Mouse (Mus musculus) heart, postnatal 0 days (tissue): ENCODE measurements around the gene Ints3. TPM values are rescaled to one million over a fixed set of nuclear protein-coding genes. Genes with fewer than 3 reads are reported as not detected.

ENCODE experiments used
- ATAC-seq: fragments of 200-750 bp; cut with Nextera tagmentation; 2 replicates; pipeline ENCODE4 v1.8.0; 2017; ENCODE audit warnings: low read depth, moderate number of reproducible peaks, moderate library complexity; ENCODE audit not compliant: insufficient read depth
- DNase-seq: peaks from one replicate; pipeline ENCODE4 v3.0.0-alpha.2; 2016; ENCODE audit warnings: low spot score
- H3K27ac ChIP-seq: fragments of 300-500 bp; sonication (generic); 2 replicates; pipeline ENCODE4 v1.5.1; 2014; ENCODE audit warnings: low read depth, mild to moderate bottlenecking
- H3K27me3 ChIP-seq: fragments of 300-500 bp; sonication (generic); 2 replicates; pipeline ENCODE4 v1.6.1; 2014; ENCODE audit warnings: low read length, mixed read lengths; ENCODE audit not compliant: control insufficient read depth, insufficient read depth
- H3K36me3 ChIP-seq: fragments of 300-500 bp; sonication (generic); replicated peaks from 2 replicates; pipeline ENCODE4 v1.6.1; 2014; ENCODE audit warnings: low read length, mixed read lengths; ENCODE audit not compliant: control insufficient read depth, insufficient read depth
- H3K4me1 ChIP-seq: fragments of 300-500 bp; sonication (generic); 2 replicates; pipeline ENCODE4 v1.6.1; 2014; ENCODE audit warnings: antibody characterized with exemption; ENCODE audit not compliant: control insufficient read depth, insufficient read depth
- H3K4me2 ChIP-seq: fragments of 300-500 bp; sonication (generic); 2 replicates; pipeline ENCODE4 v1.6.1; 2014; ENCODE audit warnings: low read depth, mild to moderate bottlenecking, low read length, moderate library complexity
- H3K4me3 ChIP-seq: fragments of 300-500 bp; sonication (generic); 2 replicates; pipeline ENCODE4 v1.5.1; 2014; ENCODE audit warnings: low read depth, low read length
- H3K9ac ChIP-seq: fragments of 300-500 bp; sonication (generic); replicated peaks from 2 replicates; pipeline ENCODE4 v1.6.1; 2014; ENCODE audit warnings: low read depth, low read length, mixed read lengths
- H3K9me3 ChIP-seq: fragments of 300-500 bp; sonication (generic); replicated peaks from 2 replicates; pipeline ENCODE4 v1.6.1; 2016; ENCODE audit warnings: low read length; ENCODE audit not compliant: control insufficient read depth
- CTCF ChIP-seq: IDR thresholded peaks from 2 replicates; pipeline ENCODE4 v1.5.1; 2016; ENCODE audit warnings: antibody characterized with exemption, control low read depth, low read depth
- EP300 ChIP-seq: IDR thresholded peaks from 2 replicates; pipeline ENCODE4 v1.6.1; 2016; ENCODE audit warnings: antibody characterized with exemption, low read depth
- WGBS: fragments of 180-500 bp; shearing (Covaris S2); extraction: QIAGEN DNeasy Blood & Tissue Kit; methylation state at CpG from one replicate; pipeline ENCODE4 v1.1.7; 2014; 5-methylcytosine and 5-hydroxymethylcytosine counted together
- polyA plus RNA-seq: library from polyadenylated mRNA; unstranded; fragments of >200 nt; fragmentation: Nextera tagmentation; extraction: Ambion mirVana; gene quantifications from 2 replicates; pipeline ENCODE4 v1.2.1, GENCODE M21; 2015
- total RNA-seq: library from RNA; depleted of rRNA; stranded (reverse); fragments of >200 nt; gene quantifications from 2 replicates; pipeline ENCODE4 v1.2.3, GENCODE M21; 2014; ENCODE audit warnings: low replicate concordance

The Ints3 gene
- total and polyA plus RNA-seq, 2 experiments from 2014 or later = 7.8 to 26.1 TPM

DNA sequence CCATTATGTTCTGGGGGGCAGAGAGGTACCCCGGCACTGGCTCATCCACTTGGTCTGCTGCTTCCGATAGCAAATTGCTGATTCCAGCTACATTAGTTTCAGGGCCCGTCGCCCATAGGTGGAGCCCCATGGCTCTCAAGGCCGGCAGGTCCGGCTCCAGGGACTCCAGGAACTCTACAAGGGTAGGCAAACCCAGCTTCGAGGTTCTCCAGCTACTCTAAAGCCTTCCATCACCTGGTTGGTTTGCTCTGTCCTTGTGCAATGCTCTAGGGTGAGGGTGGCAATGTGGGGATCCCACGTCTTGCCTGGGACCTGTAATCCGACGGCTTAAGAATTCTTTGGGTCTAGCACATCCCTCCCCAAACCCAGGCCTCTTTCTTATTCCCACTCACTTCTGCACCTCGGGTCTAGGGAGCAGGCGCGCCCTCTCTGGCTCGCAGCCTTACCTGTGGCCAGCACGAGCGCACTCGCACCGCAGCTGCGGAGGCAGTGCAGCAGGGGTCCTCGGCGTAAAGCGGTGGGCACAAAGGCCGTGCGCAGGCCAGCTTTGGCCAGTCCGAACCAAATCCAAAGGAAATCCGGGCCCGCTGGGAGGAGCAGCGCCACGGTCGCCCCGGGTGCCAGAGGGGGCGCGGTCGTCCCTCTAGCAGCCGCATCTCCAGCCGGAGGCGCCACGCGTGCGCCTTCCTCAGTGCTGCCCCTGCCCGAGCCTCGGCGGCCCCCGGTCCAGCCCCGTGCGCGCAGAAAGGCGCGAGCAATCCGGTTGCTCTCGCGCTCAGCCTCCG lies 44.5 kb downstream of the Ints3 start:
- no peaks in the 10 kb centered on the region for H3K27me3 ChIP-seq
- H3K36me3 ChIP-seq = peaks cover 30% of the 10 kb centered on the region
- WGBS = 6% methylated on average over 53 of the region's 53 CpGs
- no peak for TF ChIP-seq EP300
- no peak; the same call in 1 of the 2 replicates for TF ChIP-seq CTCF
- no peaks in the 10 kb centered on the region for H3K9me3 ChIP-seq
- H3K4me1 ChIP-seq = peaks cover 23% of the 10 kb centered on the region; the same call in 1 of the 2 replicates
- H3K4me3 ChIP-seq = peak overlapping the region; percentile 61
- peak overlapping the region; percentile 95 for H3K4me2 ChIP-seq
- DNase-seq (no peak), ATAC-seq (peak; percentile 60)
- H3K9ac ChIP-seq = peak overlapping the region; percentile 41
- no peak overlapping the region for H3K27ac ChIP-seq

DNA sequence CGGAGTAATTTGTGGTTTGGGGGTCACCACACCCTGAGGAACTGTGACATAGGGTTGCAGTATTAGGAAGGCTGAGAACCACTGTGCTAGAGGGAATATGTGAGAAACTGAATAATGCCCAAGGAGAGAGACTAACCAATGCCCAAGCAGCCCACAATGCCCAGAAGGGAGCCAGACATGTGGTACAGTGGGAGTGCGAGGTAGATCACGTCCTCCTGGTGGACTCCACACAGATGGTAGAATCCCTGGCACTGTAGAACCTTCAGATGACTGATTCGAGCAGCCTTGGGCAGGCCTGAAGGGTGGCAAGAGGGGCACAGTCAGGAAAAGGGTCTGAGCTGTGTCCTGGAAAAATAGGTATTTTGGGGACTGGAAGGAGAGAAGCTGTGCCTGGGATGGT lies 45.2 kb downstream of the Ints3 start:
- Histone ChIP-seq H3K4me3 (no peak overlapping the region), H3K27ac (no peak overlapping the region), H3K36me3 (peaks cover 22% of the 10 kb centered on the region), H3K27me3 (no peaks in the 10 kb centered on the region), H3K9me3 (no peaks in the 10 kb centered on the region), H3K4me1 (peaks cover 23% of the 10 kb centered on the region; the same call in 1 of the 2 replicates), H3K4me2 (no peak overlapping the region), H3K9ac (no peak overlapping the region)
- ATAC-seq (no peak), DNase-seq (no peak)
- WGBS = 86% methylated on average over 4 of the region's 4 CpGs
- no peak for TF ChIP-seq CTCF
- no peak for TF ChIP-seq EP300

DNA sequence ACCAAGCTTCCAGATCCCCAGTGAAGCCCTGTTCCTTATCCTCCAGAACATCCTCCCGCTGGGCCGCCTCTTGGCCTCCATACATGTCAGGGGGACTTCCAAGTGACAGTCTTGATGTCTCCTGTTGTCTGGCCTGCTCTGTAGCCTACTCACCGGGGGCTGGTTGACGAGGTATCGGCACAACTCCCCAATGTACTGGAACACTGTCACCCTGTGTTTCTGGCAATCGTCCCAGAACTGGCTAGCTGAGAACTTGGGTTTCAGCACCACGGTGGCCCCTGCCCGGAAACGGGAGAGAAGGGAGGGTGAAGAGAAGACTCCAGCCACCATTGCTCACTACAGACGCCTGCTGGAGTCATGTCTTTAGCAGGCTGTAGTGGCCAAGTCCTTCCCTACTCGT lies 45.9 kb downstream of the Ints3 start:
- H3K4me2 ChIP-seq = peak overlapping the region; percentile 12; the same call in 1 of the 2 replicates
- no peak overlapping the region for H3K4me3 ChIP-seq
- no peak overlapping the region for H3K27ac ChIP-seq
- TF ChIP-seq EP300 (no peak), CTCF (no peak)
- ATAC-seq (no peak), DNase-seq (no peak)
- no peaks in the 10 kb centered on the region for H3K27me3 ChIP-seq
- H3K9ac ChIP-seq = no peak overlapping the region
- 30% methylated on average over 11 of the region's 11 CpGs for WGBS
- H3K36me3 ChIP-seq = peaks cover 15% of the 10 kb centered on the region
- H3K9me3 ChIP-seq = no peaks in the 10 kb centered on the region
- H3K4me1 ChIP-seq = peaks cover 23% of the 10 kb centered on the region; the same call in 1 of the 2 replicates

DNA sequence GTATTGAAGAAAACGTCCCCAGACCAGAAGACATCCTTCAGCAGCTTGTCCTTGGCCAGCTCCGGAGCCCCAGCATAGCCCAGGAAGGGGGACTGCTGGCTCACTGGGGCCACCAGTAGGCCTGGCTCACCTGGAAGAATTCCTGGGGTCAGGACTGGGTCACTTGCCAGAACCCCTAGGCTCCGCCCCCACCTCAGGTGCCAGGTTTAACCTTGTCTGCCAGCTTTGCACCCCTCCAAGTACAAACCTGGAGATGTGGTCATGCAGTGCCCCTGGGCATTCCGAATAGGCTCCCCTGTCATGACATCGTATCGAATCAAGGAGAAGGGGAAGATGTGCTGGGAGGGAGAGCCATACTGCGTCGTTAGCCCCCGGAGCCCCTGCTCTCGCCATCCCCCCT lies 46.6 kb downstream of the Ints3 start:
- Histone ChIP-seq H3K27me3 (no peaks in the 10 kb centered on the region), H3K9me3 (no peaks in the 10 kb centered on the region), H3K4me1 (peaks cover 23% of the 10 kb centered on the region; the same call in 1 of the 2 replicates), H3K36me3 (peaks cover 9% of the 10 kb centered on the region), H3K4me3 (no peak overlapping the region), H3K9ac (no peak overlapping the region), H3K27ac (no peak overlapping the region), H3K4me2 (no peak overlapping the region)
- ATAC-seq = no peak
- 95% methylated on average over 10 of the region's 10 CpGs for WGBS
- DNase-seq = no peak
- no peak for TF ChIP-seq CTCF
- no peak for TF ChIP-seq EP300

DNA sequence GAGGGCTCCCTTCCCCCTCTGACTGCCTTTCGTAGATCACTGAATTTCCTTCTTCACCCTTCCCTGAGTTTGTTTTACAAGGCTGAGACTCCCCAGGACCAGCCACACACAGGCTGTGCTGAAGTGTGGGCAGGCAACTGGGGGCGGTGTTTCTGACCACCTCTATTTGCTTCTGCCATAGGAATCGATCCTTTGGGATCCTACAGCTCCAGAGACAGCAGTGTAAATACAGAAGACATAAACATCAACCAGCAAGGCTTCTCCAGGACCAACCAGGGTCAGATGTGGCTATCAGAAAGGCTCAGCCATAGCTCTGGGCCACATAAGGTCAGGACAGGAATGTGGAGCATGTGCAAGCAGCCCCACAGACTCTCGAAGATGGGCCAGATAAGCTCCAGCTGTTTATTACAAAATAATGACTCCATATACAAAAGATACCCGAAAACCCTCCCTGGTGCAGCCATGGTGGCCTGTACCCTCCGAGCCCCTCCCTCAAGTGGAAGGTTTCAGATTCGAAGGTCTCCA lies 48.5 kb downstream of the Ints3 start:
- DNase-seq (no peak), ATAC-seq (no peak)
- no peaks in the 10 kb centered on the region for H3K27me3 ChIP-seq
- no peak overlapping the region for H3K27ac ChIP-seq
- no peak overlapping the region for H3K4me3 ChIP-seq
- no peak overlapping the region for H3K9ac ChIP-seq
- TF ChIP-seq EP300 = no peak
- no peak for TF ChIP-seq CTCF
- no peak overlapping the region for H3K4me2 ChIP-seq
- no peaks in the 10 kb centered on the region for H3K36me3 ChIP-seq
- H3K4me1 ChIP-seq = peaks cover 20% of the 10 kb centered on the region; the same call in 1 of the 2 replicates
- 81% methylated on average over 7 of the region's 7 CpGs for WGBS
- H3K9me3 ChIP-seq = no peaks in the 10 kb centered on the region
